Comparison of ENCODE assay signal across 14 mouse cellular contexts in genomic region chr13:91702337-91702736, GRCm38 (mm10). TPM values are rescaled to one million over a fixed set of nuclear protein-coding genes. Genes with fewer than 3 reads are reported as not detected.
A peak's percentile ranks its signal among the peaks of the same experiment; 100 is the strongest.
DNase-seq lines count a peak whose midpoint lies in the region; ATAC-seq and TF ChIP-seq lines count a peak whose summit lies in the region.
"Had no signal": no experiment of that assay in that cellular context is flagged by ENCODE, and none has a peak within 500 bp of the region (broad histone marks: within the 10 kb centered on the region; RNA-seq: fewer than 3 reads in every experiment).

No protein-coding gene starts in this region.

- H3K27me3 ChIP-seq in kidney, embryonic 15.5 days = no peaks in the 10 kb centered on the region
- H3K27me3 ChIP-seq in liver, postnatal 0 days (ENCODE audit: insufficient read depth, low read length) = no peaks in the 10 kb centered on the region
- H3K27me3 ChIP-seq: hindbrain, embryonic 15.5 days; neural tube, embryonic 12.5 days had no signal

- no peak overlapping the region for H3K4me3 ChIP-seq in kidney, embryonic 15.5 days (replicated peaks)
- H3K4me3 ChIP-seq in bone marrow macrophage, adult 2 months (ENCODE audit: insufficient read depth, low read length) = peak overlapping the region; percentile 16; the same call in 1 of the 2 replicates
- H3K4me3 ChIP-seq in liver, postnatal 0 days (ENCODE audit: low read depth, low read length) = no peak overlapping the region
- no peak overlapping the region for H3K4me3 ChIP-seq in left cerebral cortex, adult 2 months
- H3K4me3 ChIP-seq: gastrocnemius, adult 2 months; hindbrain, embryonic 15.5 days; neural tube, embryonic 12.5 days had no signal

- H3K27ac ChIP-seq in kidney, embryonic 15.5 days = no peak overlapping the region
- no peak overlapping the region for H3K27ac ChIP-seq in bone marrow macrophage, adult 2 months (ENCODE audit: insufficient read depth, low read depth, low read length)
- no peak overlapping the region for H3K27ac ChIP-seq in liver, postnatal 0 days (ENCODE audit: low read depth)
- H3K27ac ChIP-seq in left cerebral cortex, adult 2 months = no peak overlapping the region
- H3K27ac ChIP-seq: gastrocnemius, adult 2 months; hindbrain, embryonic 15.5 days; neural tube, embryonic 12.5 days had no signal

- intact Hi-C loops in left cerebral cortex, adult 2 months (cut with DNase I) = no loop called here

- no peak for TF ChIP-seq CTCF in bone marrow macrophage, adult 2 months (IDR thresholded peaks at IDR 0.05; ENCODE audit: low read depth, low read length)
- TF ChIP-seq CTCF in liver, postnatal 0 days (IDR thresholded peaks at IDR 0.05; ENCODE audit: low read depth) = no peak
- TF ChIP-seq CTCF in left cerebral cortex, adult 2 months (IDR thresholded peaks at IDR 0.05) = no peak

- peaks cover 11% of the 10 kb centered on the region; the same call in 1 of the 2 replicates for H3K36me3 ChIP-seq in kidney, embryonic 15.5 days
- 0 out of 2 replicates have a peak, but pooled peaks cover 3% of the 10 kb centered on the region for H3K36me3 ChIP-seq in liver, postnatal 0 days (replicated peaks; ENCODE audit: insufficient read depth, low read length)

- no peaks in the 10 kb centered on the region for H3K4me1 ChIP-seq in kidney, embryonic 15.5 days
- H3K4me1 ChIP-seq in bone marrow macrophage, adult 2 months (ENCODE audit: control insufficient read depth, insufficient read depth, low read length) = peaks cover 5% of the 10 kb centered on the region
- H3K4me1 ChIP-seq in liver, postnatal 0 days (ENCODE audit: insufficient read depth) = no peaks in the 10 kb centered on the region
- H3K4me1 ChIP-seq: hindbrain, embryonic 15.5 days; neural tube, embryonic 12.5 days had no signal

- H3K9ac ChIP-seq in kidney, embryonic 15.5 days = no peak overlapping the region
- H3K9ac ChIP-seq in liver, postnatal 0 days (replicated peaks) = no peak overlapping the region
- H3K9ac ChIP-seq: hindbrain, embryonic 15.5 days; neural tube, embryonic 12.5 days had no signal

- peak; percentile 69 for ATAC-seq in kidney, embryonic 15.5 days (replicated peaks; ENCODE audit: low FRiP score)
- ATAC-seq in liver, postnatal 0 days = peak; percentile 84

- no peak overlapping the region for H3K4me2 ChIP-seq in kidney, embryonic 15.5 days
- no peak overlapping the region for H3K4me2 ChIP-seq in liver, postnatal 0 days (ENCODE audit: low read depth, low read length)
- H3K4me2 ChIP-seq: hindbrain, embryonic 15.5 days; neural tube, embryonic 12.5 days had no signal

- no peak for TF ChIP-seq POLR2A in bone marrow macrophage, adult 2 months (IDR thresholded peaks at IDR 0.05; ENCODE audit: borderline replicate concordance, low read depth, low read length)

- no peak for DNase-seq in kidney, adult 11 months
- DNase-seq in CD4-positive helper T cell, adult 2 months (ENCODE audit: low read depth, low spot score) = peak; percentile 7
- DNase-seq in liver, postnatal 0 days = no peak
- no peak for DNase-seq in left cerebral cortex, adult 2 months (ENCODE audit: extremely low spot score in 1 of 2, low spot score in 2 of 2)
- DNase-seq in cerebellum, adult 11-12 months = no peak
- DNase-seq in testis, postnatal 14 days (ENCODE audit: low spot score) = no peak
- DNase-seq: adrenal gland, postnatal 25 days; cerebellum, postnatal 36 days; gastrocnemius, adult 2 months; thymus, adult 18-20 months had no signal

- no peaks in the 10 kb centered on the region for H3K9me3 ChIP-seq in kidney, embryonic 15.5 days (replicated peaks)
- no peaks in the 10 kb centered on the region for H3K9me3 ChIP-seq in liver, postnatal 0 days (ENCODE audit: low read length)
- H3K9me3 ChIP-seq: hindbrain, embryonic 15.5 days; neural tube, embryonic 12.5 days had no signal

- no peak for TF ChIP-seq EP300 in liver, postnatal 0 days (IDR thresholded peaks at IDR 0.05; ENCODE audit: low read depth)

- WGBS in kidney, embryonic 15.5 days = 74% methylated on average over 6 of the region's 6 CpGs
- 44% methylated on average over 6 of the region's 6 CpGs for WGBS in liver, postnatal 0 days (ENCODE audit: insufficient replicate concordance)

RNA-seq across cellular contexts. Expression of gene Acot12, which starts 39.0 kb away (rescaled TPM):
- not detected in 2 replicates for polyA plus RNA-seq in kidney, embryonic 15.5 days (2015; fragmentation: Nextera tagmentation; extraction: Ambion mirVana)
- polyA plus RNA-seq in bone marrow macrophage, adult 2 months (2012; ENCODE audit: insufficient read depth, insufficient read length, missing spikeins) = not detected in 2 replicates
- polyA plus RNA-seq in liver, postnatal 0 days (2015; fragmentation: Nextera tagmentation; extraction: Ambion mirVana) = 30.0 TPM in 2 replicates
- total RNA-seq in left cerebral cortex, adult 2 months (2021) = under 1 TPM in 1 of 2 experiments, not detected in 1; 0.54 TPM
- total RNA-seq: gastrocnemius, adult 2 months had no signal
- polyA plus RNA-seq: hindbrain, embryonic 15.5 days; neural tube, embryonic 12.5 days had no signal

Comparison
In these comparisons a context has a peak if more than half of its experiments do, and no peak if none do; other contexts are left out.
1. RNA of gene Acot12, which starts 39.0 kb away (polyA plus RNA-seq): 30.0 TPM in liver, postnatal 0 days; not detected in kidney, embryonic 15.5 days and not detected in bone marrow macrophage, adult 2 months; every median in the first group is over 10 times any median in the second.